8 mouse cellular contexts compared by ENCODE assay signal in genomic region chr11:4217914-4218629, GRCm38 (mm10). TPM values are rescaled to one million over a fixed set of nuclear protein-coding genes. Genes with fewer than 3 reads are reported as not detected.
DNase-seq lines count a peak whose midpoint lies in the region; ATAC-seq and TF ChIP-seq lines count a peak whose summit lies in the region.

Castor1 (plus strand) TSS chr11:4218225.

- H3K36me3 ChIP-seq in G1E (replicated peaks): peaks cover 53% of the 10 kb centered on the region
- peaks cover 25% of the 10 kb centered on the region for H3K36me3 ChIP-seq in forebrain, postnatal 0 days (ENCODE audit: insufficient read depth)

- DNase-seq in G1E (ENCODE audit: low spot score): peak; percentile 91
- peak; percentile 24 for DNase-seq in cerebellum, adult 8-10 months
- DNase-seq in forebrain, postnatal 0 days: peak; percentile 28
- peak; percentile 89 to 91 for DNase-seq in heart, postnatal 36 days
- peak; percentile 49 to 62 for DNase-seq in layer of hippocampus, adult 8-10 months (ENCODE audit: low spot score in 2 of 2)
- DNase-seq in lung, postnatal 10 days: peak; percentile 97
- DNase-seq in ovary, postnatal 36 days (ENCODE audit: low spot score): peak; percentile 92
- DNase-seq in thymus, postnatal 25 days: peak; percentile 84

- no peak for TF ChIP-seq CTCF in G1E (IDR thresholded peaks at IDR 0.05; ENCODE audit: low read depth, low read length)
- no peak for TF ChIP-seq CTCF in forebrain, postnatal 0 days (IDR thresholded peaks at IDR 0.05; ENCODE audit: low read depth)

- peak within 1 kb of the TSS; percentile 74 for H3K4me3 ChIP-seq in G1E (ENCODE audit: low read depth, low read length)
- peak within 1 kb of the TSS; percentile 37 for H3K4me3 ChIP-seq in forebrain, postnatal 0 days (ENCODE audit: low read depth, low read length)

- peaks cover 2% of the 10 kb centered on the region; the same call in 1 of the 2 replicates for H3K27me3 ChIP-seq in G1E (ENCODE audit: insufficient read depth, low read length)
- no peaks in the 10 kb centered on the region; the same call in 1 of the 2 replicates for H3K27me3 ChIP-seq in forebrain, postnatal 0 days (ENCODE audit: insufficient read depth, low read length)

- 2% methylated on average over 56 of the region's 56 CpGs for WGBS in forebrain, postnatal 0 days

- H3K9ac ChIP-seq in forebrain, postnatal 0 days: peak within 1 kb of the TSS; percentile 14; the same call in 1 of the 2 replicates

- H3K27ac ChIP-seq in forebrain, postnatal 0 days (ENCODE audit: low read depth, low read length): no peak within 1 kb of the TSS

- no peaks in the 10 kb centered on the region for H3K9me3 ChIP-seq in G1E (replicated peaks)
- H3K9me3 ChIP-seq in forebrain, postnatal 0 days (ENCODE audit: low read length): 0 out of 2 replicates have a peak, but pooled peaks cover 6% of the 10 kb centered on the region

- peaks cover 63% of the 10 kb centered on the region for H3K4me1 ChIP-seq in G1E (ENCODE audit: insufficient read depth, low read depth, low read length)
- H3K4me1 ChIP-seq in forebrain, postnatal 0 days (ENCODE audit: insufficient read depth): no peaks in the 10 kb centered on the region; the same call in 1 of the 2 replicates

- intact Hi-C loops in heart, postnatal 36 days (cut with DNase I): no loop called here

- peak; percentile 91 for ATAC-seq in G1E (ENCODE audit: extremely low read depth, insufficient number of reproducible peaks, low FRiP score, poor library complexity, severe bottlenecking)
- peak; percentile 61 for ATAC-seq in forebrain, postnatal 0 days

- H3K4me2 ChIP-seq in forebrain, postnatal 0 days (ENCODE audit: low read depth): peak within 1 kb of the TSS; percentile 63

RNA-seq across cellular contexts. Expression of gene Castor1, which starts in this region (rescaled TPM):
- total RNA-seq in G1E (2014; fragmentation: Nextera tagmentation): 8.4 and 9.0 TPM in 2 replicates
- total RNA-seq in G1E (2017): 8.2 and 10.7 TPM in 2 replicates
- polyA plus RNA-seq in G1E (2012): 2.9 and 4.5 TPM in 2 replicates
- total RNA-seq in forebrain, postnatal 0 days (2014; rRNA removed): 5.0 and 6.9 TPM in 2 replicates
- 4.2 and 4.9 TPM in 2 replicates for polyA plus RNA-seq in forebrain, postnatal 0 days (2015; fragmentation: Nextera tagmentation; extraction: Ambion mirVana)
- 1 to 10 TPM; 5.2 to 5.5 TPM for total RNA-seq in heart, postnatal 36 days (2021)
- 1 to 10 TPM; 3.1 to 5.8 (median 4.9) TPM for total RNA-seq in layer of hippocampus, adult 8-10 months (2022)

Comparison
In these comparisons a context has a peak if more than half of its experiments do, and no peak if none do; other contexts are left out.
1. DNase-seq: peak in every context shown above with its lines; median percentile 97 in lung, postnatal 10 days; 92 in ovary, postnatal 36 days; 91 in G1E; 90 in heart, postnatal 36 days; 84 in thymus, postnatal 25 days; 56 in layer of hippocampus, adult 8-10 months; 28 in forebrain, postnatal 0 days; 24 in cerebellum, adult 8-10 months.